Mouse (Mus musculus) right cerebral cortex, adult 18-20 months (tissue): ENCODE measurements around the gene Tmem151b.
A peak's percentile ranks its signal among the peaks of the same experiment; 100 is the strongest.

Source experiments
- DNase-seq: peaks from one replicate; pipeline ENCODE4 v3.0.0; 2022; ENCODE audit warnings: mixed read lengths

The Tmem151b gene

DNA sequence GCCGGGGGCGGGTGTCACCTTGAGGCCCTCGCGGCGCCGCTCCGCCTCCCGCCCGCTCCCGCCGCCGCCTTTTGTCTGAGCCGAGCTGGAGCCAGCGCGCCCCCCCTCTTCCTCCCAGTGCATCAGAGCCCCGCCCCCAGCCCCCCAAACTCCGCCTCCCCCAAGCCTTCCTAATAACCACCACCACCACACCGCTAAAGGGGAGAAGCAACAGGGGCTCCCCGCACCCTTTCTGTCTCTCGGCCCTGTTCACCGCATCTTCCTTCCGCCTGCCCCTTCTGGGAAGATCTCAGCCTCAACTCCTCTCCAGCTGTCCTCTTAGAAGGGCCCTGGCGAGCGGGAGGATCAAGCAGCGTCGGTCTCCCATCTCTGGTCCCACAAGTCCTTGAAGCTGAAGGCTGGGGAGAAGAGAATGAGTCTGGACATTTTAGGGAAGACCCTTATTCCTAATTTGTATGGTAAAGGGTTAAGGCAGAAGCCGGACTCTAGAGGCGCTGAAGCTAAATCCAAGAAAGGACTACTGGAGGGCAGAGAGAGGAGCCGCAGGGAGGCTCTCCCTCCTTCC lies at the start of gene Tmem151b:
Tmem151b (minus strand) TSS at position 61 of the 565 bp plus-strand sequence.
- DNase-seq = peak; percentile 71

GRCm38 (mm10) chr17:45598891-45599290 lies 49.4 kb upstream of the Tmem151b start:
- DNase-seq = no peak

GRCm38 (mm10) chr17:45598376-45598775 lies 48.9 kb upstream of the Tmem151b start:
- no peak for DNase-seq

GRCm38 (mm10) chr17:45597787-45598186 lies 48.3 kb upstream of the Tmem151b start:
- DNase-seq = no peak

- DNase-seq = peak; percentile 69
Observed at GRCm38 (mm10) chr17:45596631-45597396, 47.3 kb upstream of the Tmem151b start.

GRCm38 (mm10) chr17:45595736-45596390 lies 46.4 kb upstream of the Tmem151b start:
- peak; percentile 57 for DNase-seq

- peak; percentile 58 for DNase-seq
Observed at GRCm38 (mm10) chr17:45594881-45595735, 45.6 kb upstream of the Tmem151b start.

DNA sequence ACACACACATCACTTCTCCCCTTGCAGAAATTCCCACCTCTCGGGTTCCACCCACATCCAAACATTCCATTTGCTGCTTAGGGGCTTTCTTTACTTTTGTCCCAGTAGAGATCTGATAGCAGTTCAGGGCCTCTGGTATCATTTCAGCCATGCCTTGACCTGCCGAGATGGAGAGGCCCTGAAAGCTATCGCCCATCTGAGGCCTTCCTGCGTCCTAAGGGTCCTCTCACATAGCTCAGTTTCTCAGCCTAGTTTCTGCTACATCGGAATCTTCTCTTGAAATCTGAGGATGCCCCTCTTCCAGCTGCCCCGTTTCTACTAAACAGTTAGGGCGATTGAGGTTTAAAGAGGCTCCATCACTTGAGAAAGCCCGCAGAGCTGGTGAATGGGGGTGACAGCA lies 44.7 kb upstream of the Tmem151b start:
- no peak for DNase-seq

GRCm38 (mm10) chr17:45593479-45593878 lies 44.0 kb upstream of the Tmem151b start:
- DNase-seq = no peak

- no peak for DNase-seq
Observed at GRCm38 (mm10) chr17:45592606-45593431, 43.3 kb upstream of the Tmem151b start.

DNA sequence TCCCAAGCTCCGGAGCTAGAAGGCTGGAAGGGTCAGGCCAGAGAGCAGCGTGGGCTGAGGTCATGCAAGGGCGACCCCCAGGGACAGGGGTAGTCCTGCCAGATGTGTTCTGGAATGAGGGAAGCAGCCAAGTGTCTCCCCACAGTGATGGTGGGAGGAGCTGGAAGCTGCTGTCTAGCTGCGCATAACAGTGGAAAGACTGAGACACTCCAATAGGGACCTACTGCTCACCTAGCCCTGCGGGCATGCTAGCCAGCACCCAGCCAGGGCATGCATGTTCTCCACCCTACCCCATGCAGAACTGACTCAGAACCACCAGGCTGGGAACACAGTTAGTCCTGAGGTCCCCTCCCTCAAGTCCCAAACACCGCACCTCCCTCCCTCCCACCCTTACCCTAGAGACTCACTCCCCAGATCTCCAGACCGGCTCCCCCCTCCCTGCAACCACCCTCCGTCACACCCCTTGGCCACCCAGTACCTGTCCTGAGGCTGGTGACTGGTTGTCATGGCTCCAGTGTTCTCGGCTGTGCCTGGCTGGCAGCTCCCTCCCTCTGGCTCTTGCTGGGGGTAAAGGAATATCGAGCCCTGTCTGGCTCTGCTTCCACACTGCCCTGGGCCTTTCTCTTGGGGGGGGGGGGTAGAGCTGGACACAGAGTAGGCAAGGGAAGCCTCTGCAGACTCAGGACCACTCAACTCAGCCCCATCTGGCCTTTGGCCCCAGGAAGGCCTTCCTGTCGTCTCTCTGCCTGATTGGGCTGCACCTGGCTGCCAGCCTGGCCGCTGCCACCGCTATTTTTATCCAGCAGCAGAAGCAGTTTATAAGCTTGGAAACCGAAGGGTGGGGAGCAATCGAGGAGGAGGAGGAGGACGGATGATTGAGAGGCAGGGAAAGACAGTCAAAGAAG lies 42.5 kb upstream of the Tmem151b start:
- no peak for DNase-seq

DNA sequence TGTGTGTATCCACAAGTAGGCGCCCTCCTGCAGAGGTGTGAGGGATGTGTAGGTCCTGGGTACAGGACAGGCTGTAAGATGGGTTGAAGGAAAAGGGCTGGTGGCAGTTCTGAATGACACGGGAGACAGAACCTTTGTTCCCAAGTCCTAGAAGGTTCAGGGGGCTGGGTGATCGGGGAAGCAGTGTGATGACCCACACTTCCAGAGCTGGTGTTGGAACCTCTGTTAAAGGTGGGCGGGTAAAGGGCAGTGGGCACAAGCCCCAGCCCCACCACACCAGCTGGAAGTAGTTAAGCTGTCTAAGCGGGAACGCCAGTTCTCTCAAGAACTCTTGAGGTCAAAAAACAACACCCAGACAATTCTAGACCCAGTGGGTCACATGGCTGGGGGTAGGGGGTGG lies 40.9 kb upstream of the Tmem151b start:
- no peak for DNase-seq

- DNase-seq = no peak
Observed at GRCm38 (mm10) chr17:45589844-45590243, 40.4 kb upstream of the Tmem151b start.

DNA sequence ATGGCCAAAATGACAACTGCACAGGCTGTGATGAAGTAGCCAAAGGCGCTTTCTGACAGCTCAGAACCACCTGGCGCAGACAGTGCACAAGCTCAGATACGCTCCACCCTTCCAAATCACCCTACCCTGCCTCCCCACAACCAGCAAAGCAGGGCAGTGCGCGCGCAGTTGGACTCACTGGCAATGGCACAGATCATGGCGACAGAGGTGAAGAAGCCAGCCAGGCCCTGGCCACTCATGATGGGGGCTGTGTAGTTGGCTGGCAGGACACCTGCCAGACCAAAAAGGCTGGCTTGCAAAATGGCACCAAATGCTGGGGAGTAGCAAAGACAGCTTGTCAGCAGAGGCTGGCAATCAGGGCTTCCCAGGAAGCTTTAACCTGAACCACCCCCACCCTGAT lies 39.8 kb upstream of the Tmem151b start:
- DNase-seq = no peak

DNA sequence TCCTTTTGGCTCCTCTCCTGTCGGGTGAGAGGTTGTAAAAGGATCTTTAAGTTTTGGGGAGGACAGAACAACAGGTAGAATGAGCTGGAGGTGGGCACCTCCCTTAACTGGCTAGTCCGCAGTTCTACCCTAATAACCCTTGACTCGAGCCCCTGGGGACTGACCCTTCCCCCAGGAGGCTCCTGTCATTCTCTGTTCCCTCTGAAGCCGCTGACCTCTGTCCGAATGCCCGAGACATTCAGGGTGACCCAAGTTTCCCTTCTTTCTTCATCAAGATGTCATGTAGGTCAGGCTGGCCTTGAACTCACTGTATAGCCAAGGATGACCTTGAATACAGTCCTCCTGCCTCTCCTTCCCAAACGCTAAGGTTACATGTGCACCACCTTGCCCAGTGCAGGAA lies 38.9 kb upstream of the Tmem151b start:
- DNase-seq = no peak

- no peak for DNase-seq
Observed at GRCm38 (mm10) chr17:45586449-45586837, 37.0 kb upstream of the Tmem151b start.

- DNase-seq = no peak
Observed at GRCm38 (mm10) chr17:45585725-45586448, 36.4 kb upstream of the Tmem151b start.

GRCm38 (mm10) chr17:45584939-45585678 lies 35.6 kb upstream of the Tmem151b start:
- peak; percentile 69 for DNase-seq

- DNase-seq = peak; percentile 70
Observed at GRCm38 (mm10) chr17:45584096-45584896, 34.8 kb upstream of the Tmem151b start.
